Mouse (Mus musculus) c-Kit-negative CD71-positive TER-119-positive erythroid progenitor cells, embryonic 14.5 days (primary cell): ENCODE results near the gene Dennd2c.
"Not testable (repeated sequence)": the region's sequence is repeated elsewhere in the genome, so short reads cannot be mapped to it uniquely, and the experiment has no call there.

Experiments
- DNase-seq: peaks from one replicate; pipeline ENCODE4 v3.0.0-alpha.2; 2013; ENCODE audit warnings: low read depth, low spot score

Gene Dennd2c

DNA sequence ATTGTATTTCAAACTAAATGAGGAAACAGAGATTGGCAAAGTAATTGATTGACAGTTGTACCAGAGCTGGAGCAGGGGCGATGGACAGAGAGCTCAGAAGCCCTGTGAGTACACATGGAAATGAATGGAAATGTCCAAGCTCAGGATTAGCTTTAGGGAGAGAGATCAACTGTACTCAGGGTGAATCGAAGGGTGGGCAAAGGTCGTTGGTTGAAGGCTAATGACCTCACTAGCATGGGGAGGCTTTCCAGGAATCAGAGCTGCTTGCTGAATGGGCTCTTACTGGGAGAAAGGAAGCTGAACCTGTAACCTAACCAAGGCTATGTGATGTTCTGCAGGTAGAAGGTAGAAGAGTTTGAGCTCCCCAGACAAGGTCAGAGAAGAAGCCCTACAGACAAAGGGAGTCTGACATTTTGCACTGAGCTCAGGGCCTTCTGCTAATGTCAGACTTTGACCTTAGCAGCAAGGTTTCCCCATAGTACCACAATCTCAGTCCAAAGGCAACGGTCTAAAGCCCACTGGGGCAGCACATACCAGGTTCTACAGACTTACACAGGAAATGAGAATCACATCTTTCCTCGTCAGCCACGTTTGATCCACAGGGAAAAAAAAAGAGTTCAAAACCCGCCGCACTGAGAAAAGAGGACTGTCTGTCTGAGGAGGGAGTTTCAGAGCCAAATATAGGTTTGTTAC lies 112.3 kb downstream of the Dennd2c start:
- DNase-seq = no peak

DNA sequence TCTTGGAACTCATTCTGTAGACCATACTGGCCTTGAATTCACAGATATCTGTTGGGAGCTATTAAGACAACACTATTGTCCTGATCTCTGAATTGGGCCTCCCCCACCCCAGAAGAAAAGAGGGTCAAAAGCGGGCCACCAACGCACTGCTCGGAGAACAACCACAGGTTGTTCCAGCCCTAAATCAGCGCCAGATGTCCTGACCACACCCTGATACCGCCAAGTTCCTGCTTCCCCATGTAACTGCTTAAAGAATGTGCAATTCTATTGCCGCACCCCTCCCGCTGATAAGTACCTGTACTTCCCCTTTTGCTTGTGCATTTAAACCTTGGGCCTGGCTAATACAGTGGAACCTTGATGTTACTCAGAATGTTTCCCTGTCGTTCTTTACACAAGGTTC lies 113.0 kb downstream of the Dennd2c start:
- DNase-seq = not testable (repeated sequence)
